Mouse (Mus musculus) bone marrow, adult 2 months (tissue): ENCODE measurements around the gene Pef1. TPM values are rescaled to one million over a fixed set of nuclear protein-coding genes. Genes with fewer than 3 reads are reported as not detected.

Experiments
- H3K27ac ChIP-seq: fragments of 200-500 bp; 2 replicates; pipeline ENCODE4 v1.5.1; 2012; ENCODE audit warnings: low read depth, mild to moderate bottlenecking, control low read depth, inconsistent platforms, low read length; ENCODE audit not compliant: control insufficient read depth, poor library complexity, insufficient read depth
- H3K4me1 ChIP-seq: fragments of 200-500 bp; 2 replicates; pipeline ENCODE4 v1.6.1; 2011; ENCODE audit warnings: low read length; ENCODE audit not compliant: control insufficient read depth, insufficient read depth
- H3K4me3 ChIP-seq: fragments of 200-500 bp; replicated peaks from 2 replicates; pipeline ENCODE3; 2011; ENCODE audit warnings: mild to moderate bottlenecking, low read depth, low read length, control low read depth; ENCODE audit not compliant: control insufficient read depth
- CTCF ChIP-seq: fragments of 200-500 bp; IDR thresholded peaks from 2 replicates; pipeline ENCODE4 v1.5.1; 2011; ENCODE audit warnings: low read length, control low read depth; ENCODE audit not compliant: control insufficient read depth, insufficient read depth
- POLR2A ChIP-seq: fragments of 200-500 bp; IDR thresholded peaks from 2 replicates; pipeline ENCODE4 v1.6.1; 2011; ENCODE audit warnings: low read depth, mild to moderate bottlenecking, control low read depth, low read length, borderline replicate concordance; ENCODE audit not compliant: control insufficient read depth
- WGBS: fragments of 180-500 bp; shearing (Covaris S2); methylation state at CpG from one replicate; pipeline ENCODE4 v1.1.7; 2018; 5-methylcytosine and 5-hydroxymethylcytosine counted together
- polyA plus RNA-seq: library from polyadenylated mRNA; stranded (reverse); fragments of >200 nt; gene quantifications from 2 replicates; pipeline ENCODE4 v1.2.4, GENCODE M21; 2011; ENCODE audit warnings: low replicate concordance; ENCODE audit not compliant: missing spikeins, insufficient read depth, insufficient read length

Pef1 gene
- polyA plus RNA-seq, 1 experiment = 32.6 TPM

- Histone ChIP-seq H3K4me3 (no peak overlapping the region), H3K4me1 (no peaks in the 10 kb centered on the region), H3K27ac (no peak overlapping the region)
- 35% methylated on average over 8 of the region's 8 CpGs for WGBS
- TF ChIP-seq CTCF (peak; percentile 48; the same call in 1 of the 2 replicates), POLR2A (no peak)
Observed at GRCm38 (mm10) chr4:130066816-130067215, 35.5 kb upstream of the Pef1 start.

GRCm38 (mm10) chr4:130070523-130070922 is 31.8 kb upstream of the Pef1 start:
- Histone ChIP-seq H3K4me1 (no peaks in the 10 kb centered on the region), H3K4me3 (no peak overlapping the region), H3K27ac (no peak overlapping the region)
- WGBS = 72% methylated on average over 3 of the region's 3 CpGs
- TF ChIP-seq POLR2A (no peak), CTCF (no peak)

- no peaks in the 10 kb centered on the region for H3K4me1 ChIP-seq
- TF ChIP-seq POLR2A = no peak
- 26% methylated on average over 2 of the region's 2 CpGs for WGBS
- H3K27ac ChIP-seq = no peak overlapping the region
- H3K4me3 ChIP-seq = no peak overlapping the region
Observed at GRCm38 (mm10) chr4:130071758-130072157, 30.6 kb upstream of the Pef1 start.

GRCm38 (mm10) chr4:130073367-130073766 is 29.0 kb upstream of the Pef1 start:
- Histone ChIP-seq H3K4me1 (no peaks in the 10 kb centered on the region), H3K27ac (no peak overlapping the region), H3K4me3 (no peak overlapping the region)
- TF ChIP-seq CTCF = no peak
- TF ChIP-seq POLR2A = no peak
- WGBS = 79% methylated on average over 4 of the region's 4 CpGs

DNA sequence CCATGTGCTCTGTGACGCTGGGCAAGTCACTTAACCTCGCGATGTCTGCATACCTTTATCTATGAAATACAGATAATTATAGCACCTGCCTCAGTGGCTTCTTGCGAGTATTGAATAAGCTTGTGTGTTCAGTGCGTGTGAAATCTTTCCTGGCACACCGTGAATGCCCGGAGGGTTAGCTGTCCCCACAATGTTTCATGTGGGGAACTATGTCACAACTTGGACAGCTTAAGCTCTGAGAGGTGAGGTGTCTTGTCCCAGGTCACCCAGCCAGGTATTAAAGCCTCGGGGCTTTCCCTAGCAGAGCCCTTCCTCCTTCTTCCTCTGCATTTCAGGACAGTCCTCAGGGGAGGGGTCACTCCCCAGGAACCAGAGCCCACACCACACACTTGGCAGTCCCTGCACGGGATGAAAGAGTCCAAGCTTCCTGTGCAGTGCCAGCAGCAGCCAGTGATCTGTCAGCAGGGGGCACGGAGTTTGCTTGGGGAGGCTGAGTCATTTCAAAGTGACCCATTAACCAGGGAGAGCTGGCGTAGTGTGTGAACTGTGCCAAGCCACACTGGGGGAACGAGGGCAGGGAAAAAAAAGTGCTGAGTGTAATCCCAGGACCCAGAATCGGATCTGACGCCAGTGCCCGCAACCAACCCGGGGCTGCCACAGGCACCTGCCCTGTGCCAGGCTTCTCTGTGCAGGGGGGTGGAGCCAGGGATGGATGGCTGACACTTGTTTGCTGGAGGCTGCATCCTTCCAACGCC is 27.4 kb upstream of the Pef1 start:
- Histone ChIP-seq H3K4me3 (no peak overlapping the region), H3K4me1 (no peaks in the 10 kb centered on the region), H3K27ac (no peak overlapping the region)
- TF ChIP-seq CTCF (no peak), POLR2A (no peak)
- 24% methylated on average over 17 of the region's 17 CpGs for WGBS

DNA sequence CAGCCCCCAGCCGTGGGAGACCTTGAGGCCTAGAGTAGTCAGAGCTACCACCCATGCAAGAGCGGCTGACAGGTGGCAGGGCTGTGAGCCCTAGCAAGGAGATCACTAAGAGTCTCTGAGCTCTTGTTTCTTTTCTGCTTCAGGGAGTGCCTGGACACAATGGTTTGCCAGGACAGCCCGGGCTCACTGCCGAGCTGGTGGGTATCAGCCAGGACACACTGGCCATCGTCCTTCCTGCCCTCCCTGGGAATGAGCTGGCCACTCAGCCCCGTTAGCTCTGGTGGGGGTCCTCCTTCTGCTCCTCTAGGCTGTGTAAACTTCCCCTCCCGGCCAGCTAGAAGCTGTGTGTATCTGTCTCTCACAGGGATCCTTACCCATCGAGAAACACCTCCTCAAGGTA is 25.5 kb upstream of the Pef1 start:
- 73% methylated on average over 8 of the region's 8 CpGs for WGBS
- no peak overlapping the region for H3K4me3 ChIP-seq
- H3K27ac ChIP-seq = no peak overlapping the region
- TF ChIP-seq CTCF (no peak), POLR2A (no peak)
- H3K4me1 ChIP-seq = no peaks in the 10 kb centered on the region

DNA sequence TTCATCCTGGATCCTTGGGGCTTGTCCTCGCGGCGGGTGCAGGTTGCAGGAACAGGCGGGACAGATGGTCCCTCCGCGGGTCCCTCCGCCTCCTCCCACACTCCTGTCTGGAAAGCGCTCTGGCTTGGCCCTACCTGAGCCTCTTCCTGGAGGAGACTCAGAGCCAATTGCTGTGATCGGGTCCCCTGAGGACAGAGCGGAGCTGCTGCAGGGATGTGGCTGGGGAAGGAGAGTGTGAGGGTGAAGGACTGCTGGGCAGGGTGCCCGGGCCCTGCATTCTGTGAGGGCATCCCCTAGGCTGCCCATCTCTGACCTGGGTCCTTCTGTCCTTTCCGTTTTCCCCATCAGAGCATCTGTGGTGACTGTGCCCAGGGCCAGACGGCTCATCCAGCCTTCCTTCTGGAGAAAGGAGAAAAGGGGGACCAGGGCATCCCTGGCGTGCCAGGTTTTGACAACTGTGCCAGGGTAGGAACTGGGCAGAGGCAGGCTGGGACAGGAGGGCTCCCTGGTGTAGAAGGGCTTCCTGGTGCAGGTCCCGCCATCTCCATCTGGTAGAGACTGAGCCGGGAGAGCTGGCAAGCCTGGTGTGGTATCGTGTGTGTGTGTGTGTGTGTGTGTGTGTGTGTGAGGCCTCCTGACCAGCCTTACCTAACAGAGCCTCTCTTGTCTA is 23.4 kb upstream of the Pef1 start:
- no peaks in the 10 kb centered on the region for H3K4me1 ChIP-seq
- H3K27ac ChIP-seq = no peak overlapping the region
- TF ChIP-seq CTCF = no peak
- no peak for TF ChIP-seq POLR2A
- no peak overlapping the region for H3K4me3 ChIP-seq
- 75% methylated on average over 17 of the region's 17 CpGs for WGBS

- 58% methylated on average over 3 of the region's 3 CpGs for WGBS
Observed at GRCm38 (mm10) chr4:130079521-130079920, 22.8 kb upstream of the Pef1 start.

More at GRCm38 (mm10) chr4:130079521-130079920, 22.8 kb upstream of the Pef1 start:
- TF ChIP-seq POLR2A (no peak), CTCF (no peak)
- Histone ChIP-seq H3K4me3 (no peak overlapping the region), H3K4me1 (no peaks in the 10 kb centered on the region), H3K27ac (no peak overlapping the region)
